In the genomic region with DNA sequence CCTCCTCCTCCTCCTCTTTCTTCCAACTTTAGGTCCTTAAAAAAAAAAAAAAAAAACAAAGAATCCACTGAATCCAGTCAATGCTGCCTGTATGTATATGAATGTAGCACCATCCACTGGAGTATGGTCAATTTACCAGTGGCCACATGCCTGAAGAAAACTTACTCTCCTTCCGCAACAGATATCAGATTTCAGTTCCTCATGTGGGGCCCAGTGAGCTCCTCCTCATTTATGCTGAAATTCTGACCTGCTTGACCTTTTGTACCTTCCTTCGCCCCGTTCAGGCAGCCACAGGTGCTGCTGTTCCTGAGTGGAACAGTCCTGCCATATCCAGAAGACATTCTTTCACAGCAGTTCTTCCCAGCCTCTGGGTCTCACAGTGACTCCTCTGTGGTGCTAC, we compare ENCODE assay signal across 21 mouse cellular contexts.
DNase-seq lines count a peak whose midpoint lies in the region; ATAC-seq and TF ChIP-seq lines count a peak whose summit lies in the region.
"Had no signal": no experiment of that assay in that cellular context is flagged by ENCODE, and none has a peak within 500 bp of the region (broad histone marks: within the 10 kb centered on the region; RNA-seq: fewer than 3 reads in every experiment).

No protein-coding gene starts in this region.

- DNase-seq in adrenal gland, postnatal 10 days, result peak; percentile 3
- no peak for DNase-seq in adrenal gland, adult 8-10 months
- DNase-seq in lung, postnatal 36 days, result peak; percentile 38
- no peak for DNase-seq in lung, adult 2 months
- DNase-seq in layer of hippocampus, postnatal 14 days (ENCODE audit: low spot score in 2 of 2), result no peak
- DNase-seq: adrenal gland, postnatal 14 days; cerebellum, adult 18-20 months; cerebellum, adult 9-11 months; cerebellum, postnatal 36 days; gastrocnemius, adult 2 months; heart, adult 2 months; heart, postnatal 14 days had no signal

- no peak overlapping the region for H3K4me2 ChIP-seq in forebrain, embryonic 12.5 days
- H3K4me2 ChIP-seq: heart, embryonic 11.5 days; heart, embryonic 15.5 days; hindbrain, embryonic 14.5 days had no signal

- no peaks in the 10 kb centered on the region for H3K27me3 ChIP-seq in forebrain, embryonic 12.5 days
- H3K27me3 ChIP-seq: heart, embryonic 15.5 days had no signal

- TF ChIP-seq CTCF in lung, adult 2 months (IDR thresholded peaks at IDR 0.05; ENCODE audit: insufficient read depth, low read length), result no peak

- H3K4me1 ChIP-seq in lung, adult 2 months (ENCODE audit: control insufficient read depth, insufficient read depth, low read length), result no peaks in the 10 kb centered on the region
- peaks cover 8% of the 10 kb centered on the region; the same call in 1 of the 2 replicates for H3K4me1 ChIP-seq in forebrain, embryonic 12.5 days
- H3K4me1 ChIP-seq: heart, embryonic 15.5 days had no signal

- no peak overlapping the region for H3K27ac ChIP-seq in forebrain, embryonic 12.5 days
- H3K27ac ChIP-seq: embryonic facial prominence, embryonic 10.5 days; gastrocnemius, adult 2 months; heart, adult 2 months; heart, embryonic 15.5 days; hindbrain, embryonic 10.5 days; hindbrain, embryonic 14.5 days had no signal

- H3K9ac ChIP-seq in forebrain, embryonic 12.5 days, result no peak overlapping the region
- H3K9ac ChIP-seq: heart, embryonic 15.5 days; hindbrain, embryonic 14.5 days had no signal

- H3K36me3 ChIP-seq in forebrain, embryonic 12.5 days (replicated peaks), result no peaks in the 10 kb centered on the region
- H3K36me3 ChIP-seq: embryonic facial prominence, embryonic 10.5 days; heart, embryonic 15.5 days; hindbrain, embryonic 10.5 days had no signal

- ATAC-seq in granulocyte monocyte progenitor cell, adult 5-6 weeks (replicated peaks; ENCODE audit: poor library complexity, severe bottlenecking), result peak; percentile 56
- ATAC-seq in monocyte, adult 5-6 weeks (replicated peaks; ENCODE audit: insufficient number of reproducible peaks, low FRiP score, low TSS enrichment, poor library complexity, severe bottlenecking), result peak; percentile 63; the same call in 1 of the 2 replicates
- no peak for ATAC-seq in forebrain, embryonic 12.5 days (ENCODE audit: low FRiP score)
- ATAC-seq: forebrain, embryonic 14.5 days had no signal

- no peaks in the 10 kb centered on the region for H3K9me3 ChIP-seq in forebrain, embryonic 12.5 days
- H3K9me3 ChIP-seq: embryonic facial prominence, embryonic 10.5 days; heart, embryonic 15.5 days; hindbrain, embryonic 10.5 days had no signal

- H3K4me3 ChIP-seq in lung, adult 2 months (replicated peaks; ENCODE audit: extremely low read depth, low read depth, low read length), result no peak overlapping the region
- H3K4me3 ChIP-seq in forebrain, embryonic 12.5 days (replicated peaks), result no peak overlapping the region
- H3K4me3 ChIP-seq: embryonic facial prominence, embryonic 10.5 days; gastrocnemius, adult 2 months; heart, adult 2 months; heart, embryonic 15.5 days; hindbrain, embryonic 10.5 days had no signal

- no peak for TF ChIP-seq POLR2A in lung, adult 2 months (IDR thresholded peaks at IDR 0.05; ENCODE audit: borderline replicate concordance, extremely low read depth, low read depth, low read length)

- 70% methylated on average over 3 of the region's 3 CpGs for WGBS in lung, adult 2 months
- WGBS in forebrain, embryonic 12.5 days, result 85% methylated on average over 3 of the region's 3 CpGs

Comparison
In these comparisons a context has a peak if more than half of its experiments do, and no peak if none do; other contexts are left out.
1. DNase-seq: peak in adrenal gland, postnatal 10 days (single experiment) and lung, postnatal 36 days (single experiment); none in adrenal gland, adult 8-10 months (single experiment), lung, adult 2 months (single experiment) and layer of hippocampus, postnatal 14 days (0 of 2).